Mouse (Mus musculus) megakaryocyte, embryonic 14.5 days (primary cell): ENCODE results near the gene Shmt2.

Source experiments
- FLI1 ChIP-seq: IDR thresholded peaks from 2 replicates; pipeline ENCODE4 v1.6.1; 2012; ENCODE audit warnings: low read length, inconsistent platforms, mixed read lengths
- GATA1 ChIP-seq: IDR thresholded peaks from 3 replicates; pipeline ENCODE4 v1.6.1; 2012; ENCODE audit warnings: mixed read lengths, low read length, inconsistent platforms, borderline replicate concordance

DNA sequence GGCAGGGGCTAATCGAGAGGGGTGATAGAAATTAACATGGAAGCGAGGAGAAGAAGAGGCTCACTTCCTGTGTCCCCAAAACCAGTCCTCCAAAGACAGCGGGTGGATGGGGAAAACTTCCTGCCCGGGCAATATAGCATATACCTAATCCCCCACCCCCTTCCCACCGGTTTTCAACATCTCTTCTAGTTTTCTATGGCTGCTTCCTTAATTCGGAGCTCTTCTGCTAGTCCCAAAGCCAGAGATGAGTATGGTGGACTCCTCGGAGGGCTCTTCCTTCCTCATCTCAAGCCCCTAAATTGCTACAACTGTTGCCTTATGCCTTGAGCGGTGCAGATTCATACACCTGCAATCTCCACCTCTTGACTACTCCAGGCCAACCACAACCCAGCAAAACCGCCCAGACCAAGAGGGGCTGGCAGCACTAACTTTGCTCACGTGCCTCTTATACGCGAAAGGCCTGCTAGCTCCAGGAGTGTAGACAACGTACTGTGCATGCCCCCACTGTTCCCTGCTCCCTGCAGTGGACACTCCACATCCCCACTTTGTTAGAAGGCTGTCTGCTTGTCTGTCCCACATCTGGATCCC, 8.0 kb downstream of the Shmt2 start:
- TF ChIP-seq GATA1 (no peak), FLI1 (no peak)
